Mouse (Mus musculus) layer of hippocampus, adult 8-10 months (tissue): ENCODE measurements around the gene Fkbp5. TPM values are rescaled to one million over a fixed set of nuclear protein-coding genes. Genes with fewer than 3 reads are reported as not detected.
A peak's percentile ranks its signal among the peaks of the same experiment; 100 is the strongest.
"Not testable (repeated sequence)": the region's sequence is repeated elsewhere in the genome, so short reads cannot be mapped to it uniquely, and the experiment has no call there.

ENCODE experiments used
- DNase-seq, 2 experiments: peaks; one replicate each; pipeline ENCODE4 v3.0.0; 2022; ENCODE audit warnings: low spot score in 2 of 2
- total RNA-seq, 4 experiments: library from RNA; stranded (reverse); gene quantifications; 2 replicates each; pipeline ENCODE4 v1.2.4; 2022

Gene Fkbp5
- total RNA-seq, result 10 to 100 TPM; 70.6 to 79.4 (median 72.7) TPM

GRCm38 (mm10) chr17:28517441-28517955 lies at the start of gene Fkbp5:
TSS of gene Fkbp5 (minus strand) at chr17:28517527.
- DNase-seq, result peak in 1 of 2 experiments; percentile 56

GRCm38 (mm10) chr17:28565181-28565580 lies 47.9 kb upstream of the Fkbp5 start:
- no peak for DNase-seq

GRCm38 (mm10) chr17:28561613-28562012 lies 44.3 kb upstream of the Fkbp5 start:
- no peak for DNase-seq

GRCm38 (mm10) chr17:28560598-28560997 lies 43.3 kb upstream of the Fkbp5 start, which contains the start of gene Clps:
TSS of gene Clps (minus strand) at chr17:28560766.
- DNase-seq, result no peak

GRCm38 (mm10) chr17:28557772-28558171 lies 40.4 kb upstream of the Fkbp5 start:
- no peak for DNase-seq

- no peak for DNase-seq
Measured at GRCm38 (mm10) chr17:28556635-28557396, 39.5 kb upstream of the Fkbp5 start.

- DNase-seq, result not testable (repeated sequence)
Measured at GRCm38 (mm10) chr17:28554021-28554420, 36.7 kb upstream of the Fkbp5 start.

- peak; percentile 47 to 65 for DNase-seq
Measured at GRCm38 (mm10) chr17:28553040-28553793, 35.9 kb upstream of the Fkbp5 start.

GRCm38 (mm10) chr17:28549111-28549510 lies 31.8 kb upstream of the Fkbp5 start, which contains the start of gene Clpsl2:
TSS of gene Clpsl2 (plus strand) at chr17:28549411.
- no peak for DNase-seq

- no peak for DNase-seq
Measured at GRCm38 (mm10) chr17:28548550-28548949, 31.2 kb upstream of the Fkbp5 start.

GRCm38 (mm10) chr17:28546925-28547324 lies 29.6 kb upstream of the Fkbp5 start:
- DNase-seq, result no peak

GRCm38 (mm10) chr17:28537881-28538280 lies 20.6 kb upstream of the Fkbp5 start:
- DNase-seq, result no peak

GRCm38 (mm10) chr17:28533327-28533726 lies 16.0 kb upstream of the Fkbp5 start:
- DNase-seq, result no peak

GRCm38 (mm10) chr17:28532557-28532956 lies 15.2 kb upstream of the Fkbp5 start:
- no peak for DNase-seq

GRCm38 (mm10) chr17:28531946-28532345 lies 14.6 kb upstream of the Fkbp5 start:
- no peak for DNase-seq

GRCm38 (mm10) chr17:28530506-28530905 lies 13.2 kb upstream of the Fkbp5 start, which contains the start of gene Armc12:
TSS of gene Armc12 (plus strand) at chr17:28530806.
- DNase-seq, result no peak

- no peak for DNase-seq
Measured at GRCm38 (mm10) chr17:28529116-28529515, 11.8 kb upstream of the Fkbp5 start.

GRCm38 (mm10) chr17:28528043-28528351 lies 10.7 kb upstream of the Fkbp5 start:
- DNase-seq, result peak; percentile 80 to 88

- DNase-seq, result no peak
Measured at GRCm38 (mm10) chr17:28527184-28528042, 10.1 kb upstream of the Fkbp5 start.

GRCm38 (mm10) chr17:28524831-28525430 lies 7.6 kb upstream of the Fkbp5 start:
- no peak for DNase-seq
